Mouse (Mus musculus) E14TG2a.4 (cell line): ENCODE measurements around the gene Adcy7.

Experiments
- CTCF ChIP-seq: conservative IDR thresholded peaks from 2 replicates; pipeline ENCODE4 v1.5.1; 2014; ENCODE audit warnings: low read length
- NANOG ChIP-seq: IDR thresholded peaks from 2 replicates; pipeline ENCODE4 v1.6.1; 2014; ENCODE audit warnings: borderline replicate concordance, low read length, mixed read lengths

- TF ChIP-seq CTCF = no peak
- no peak for TF ChIP-seq NANOG
These were observed 53.0 kb downstream of the Adcy7 start for GRCm38 (mm10) chr8:88325251-88325650.
